Mouse (Mus musculus) hindbrain, embryonic 12.5 days (tissue): ENCODE measurements at regions not wholly inside any gene's neighbourhood (a gene's known extent, or its start where the extent isn't known, plus 50 kb on each side); places are given as distances from the start of the nearest gene placed in this dataset.

ENCODE experiments used
- ATAC-seq: fragments of 200-750 bp; cut with Nextera tagmentation; 2 replicates; pipeline ENCODE4 v1.8.0; 2017; ENCODE audit warnings: moderate TSS enrichment; ENCODE audit not compliant: low FRiP score
- H3K27ac ChIP-seq: fragments of 300-500 bp; sonication (generic); 2 replicates; pipeline ENCODE4 v1.5.1; 2016; ENCODE audit warnings: mild to moderate bottlenecking
- H3K27me3 ChIP-seq: fragments of 300-500 bp; sonication (generic); 2 replicates; pipeline ENCODE4 v1.6.1; 2016; ENCODE audit warnings: mild to moderate bottlenecking
- H3K36me3 ChIP-seq: fragments of 300-500 bp; sonication (generic); 2 replicates; pipeline ENCODE4 v1.6.1; 2016; ENCODE audit warnings: mild to moderate bottlenecking
- H3K4me1 ChIP-seq: fragments of 300-500 bp; sonication (generic); 2 replicates; pipeline ENCODE4 v1.6.1; 2016
- H3K4me2 ChIP-seq: fragments of 300-500 bp; sonication (generic); replicated peaks from 2 replicates; pipeline ENCODE4 v1.6.1; 2016; ENCODE audit warnings: mild to moderate bottlenecking
- H3K4me3 ChIP-seq: fragments of 300-500 bp; sonication (generic); 2 replicates; pipeline ENCODE4 v1.5.1; 2016; ENCODE audit warnings: mild to moderate bottlenecking
- H3K9ac ChIP-seq: fragments of 300-500 bp; sonication (generic); 2 replicates; pipeline ENCODE4 v1.6.1; 2016; ENCODE audit warnings: mild to moderate bottlenecking, moderate library complexity
- H3K9me3 ChIP-seq: fragments of 300-500 bp; sonication (generic); replicated peaks from 2 replicates; pipeline ENCODE4 v1.6.1; 2016; ENCODE audit warnings: mild to moderate bottlenecking
- WGBS: fragments of 180-500 bp; shearing (Covaris S2); methylation state at CpG from one replicate; pipeline ENCODE4 v1.1.7; 2016; 5-methylcytosine and 5-hydroxymethylcytosine counted together

DNA sequence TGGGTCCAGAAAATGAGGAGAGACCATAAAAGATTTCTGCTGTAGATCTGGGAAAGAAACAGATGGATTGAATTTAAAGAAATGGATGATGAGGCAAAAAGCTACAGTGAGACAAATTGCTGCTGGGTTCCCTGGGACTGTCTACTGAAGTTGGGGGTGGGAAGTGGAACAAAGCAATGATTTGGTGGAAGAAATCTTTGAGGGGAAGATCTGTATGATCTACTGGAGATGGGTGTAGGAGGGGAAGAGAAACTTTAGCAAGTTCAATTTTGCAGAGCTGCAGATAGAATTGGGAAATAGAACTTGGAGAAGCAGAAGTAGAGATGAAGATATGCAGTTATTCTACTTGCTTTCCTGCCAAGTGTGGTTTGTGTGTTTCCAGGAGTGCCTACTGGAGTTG, 5478.8 kb downstream of the 9330182O14Rik start:
- H3K36me3 ChIP-seq, result no peaks in the 10 kb centered on the region
- no peak overlapping the region for H3K4me2 ChIP-seq
- H3K9me3 ChIP-seq, result no peaks in the 10 kb centered on the region
- H3K4me3 ChIP-seq, result no peak overlapping the region
- no peaks in the 10 kb centered on the region for H3K4me1 ChIP-seq
- ATAC-seq, result no peak
- H3K9ac ChIP-seq, result no peak overlapping the region
- H3K27me3 ChIP-seq, result no peaks in the 10 kb centered on the region
- no peak overlapping the region for H3K27ac ChIP-seq

DNA sequence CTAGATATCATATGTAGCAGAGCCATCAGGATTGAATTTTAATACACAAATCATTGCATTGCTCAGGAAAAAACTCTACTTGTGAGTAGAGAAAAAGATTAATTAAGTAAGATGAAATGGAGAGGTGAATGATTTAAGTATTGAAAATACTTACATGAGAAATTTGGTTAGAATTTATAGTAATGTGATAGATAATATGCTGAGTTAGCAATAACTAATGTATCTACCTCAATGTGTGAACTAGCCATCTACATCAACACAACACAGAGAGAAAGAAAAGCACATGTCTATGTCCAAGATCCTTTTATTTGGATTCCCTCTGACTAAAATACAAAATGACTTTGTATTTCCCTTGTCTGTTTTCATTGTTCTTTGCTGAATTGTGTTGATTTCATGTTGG, 5512.1 kb downstream of the 9330182O14Rik start:
- no peaks in the 10 kb centered on the region for H3K9me3 ChIP-seq
- H3K4me2 ChIP-seq, result no peak overlapping the region
- no peaks in the 10 kb centered on the region for H3K36me3 ChIP-seq
- no peak for ATAC-seq
- no peaks in the 10 kb centered on the region for H3K27me3 ChIP-seq
- H3K4me1 ChIP-seq, result no peaks in the 10 kb centered on the region
- H3K4me3 ChIP-seq, result no peak overlapping the region
- no peak overlapping the region for H3K27ac ChIP-seq
- H3K9ac ChIP-seq, result no peak overlapping the region

- Histone ChIP-seq H3K4me1 (no peaks in the 10 kb centered on the region), H3K4me3 (no peak overlapping the region), H3K36me3 (no peaks in the 10 kb centered on the region), H3K4me2 (no peak overlapping the region), H3K9me3 (no peaks in the 10 kb centered on the region), H3K27me3 (no peaks in the 10 kb centered on the region), H3K27ac (no peak overlapping the region), H3K9ac (no peak overlapping the region)
- WGBS, result 78% methylated on average over 3 of the region's 3 CpGs
- no peak for ATAC-seq
These were observed 5529.4 kb downstream of the 9330182O14Rik start for GRCm38 (mm10) chr15:45663601-45664000.

DNA sequence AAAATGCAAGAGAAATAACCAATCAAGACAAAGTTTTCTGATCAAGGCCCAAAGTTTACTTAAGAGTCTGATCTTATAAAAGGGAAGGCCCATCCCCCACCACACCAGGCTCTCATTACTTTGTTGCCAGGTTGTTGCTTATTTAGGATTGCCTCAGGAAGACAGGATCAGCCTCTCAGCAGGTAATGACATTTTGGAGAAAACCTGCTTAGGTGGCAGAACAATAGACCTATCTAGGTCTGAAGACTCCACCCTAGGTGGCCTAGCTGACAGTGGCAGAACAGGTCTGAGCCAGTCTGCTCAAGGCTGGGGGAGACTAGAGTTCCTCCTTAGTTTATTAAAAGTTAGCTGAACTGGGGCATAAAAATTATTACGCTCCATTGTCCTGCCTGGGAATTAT, 5555.3 kb downstream of the 9330182O14Rik start:
- no peak overlapping the region for H3K27ac ChIP-seq
- WGBS, result 96% methylated on average over 1 of the region's 1 CpGs

DNA sequence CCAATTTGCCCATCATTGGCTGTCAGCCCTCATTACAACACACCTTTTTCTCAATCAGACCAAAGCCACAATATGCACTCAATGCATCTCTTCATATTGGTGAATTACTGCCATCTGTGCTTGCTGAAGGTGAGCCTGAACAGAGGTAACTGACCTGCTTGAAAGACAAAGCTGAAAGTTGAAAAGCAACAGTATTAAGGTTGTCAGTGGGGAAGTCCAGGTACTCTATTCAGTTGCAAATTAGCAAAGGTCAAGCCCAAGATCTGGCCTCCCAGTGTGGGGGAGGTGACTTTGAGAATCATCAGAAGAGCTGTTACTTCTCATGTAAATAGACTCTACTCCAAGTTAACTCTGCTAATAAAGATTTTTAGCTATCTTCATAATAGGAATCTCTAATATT, 5555.9 kb downstream of the 9330182O14Rik start:
- Histone ChIP-seq H3K27me3 (no peaks in the 10 kb centered on the region), H3K9me3 (peaks cover 10% of the 10 kb centered on the region; the same call in 1 of the 2 replicates), H3K36me3 (no peaks in the 10 kb centered on the region), H3K4me3 (no peak overlapping the region), H3K27ac (no peak overlapping the region), H3K9ac (no peak overlapping the region), H3K4me1 (no peaks in the 10 kb centered on the region), H3K4me2 (no peak overlapping the region)
- no peak for ATAC-seq

More for the DNA sequence above, 5555.3 kb downstream of the 9330182O14Rik start:
- Histone ChIP-seq H3K36me3 (no peaks in the 10 kb centered on the region), H3K9ac (no peak overlapping the region), H3K4me2 (no peak overlapping the region), H3K9me3 (peaks cover 10% of the 10 kb centered on the region; the same call in 1 of the 2 replicates), H3K4me1 (no peaks in the 10 kb centered on the region), H3K4me3 (no peak overlapping the region), H3K27me3 (no peaks in the 10 kb centered on the region)
- ATAC-seq, result no peak

- peak; percentile 80 for ATAC-seq
- WGBS, result 33% methylated on average over 2 of the region's 2 CpGs
- H3K9me3 ChIP-seq, result no peaks in the 10 kb centered on the region
These were observed 5576.9 kb downstream of the 9330182O14Rik start for GRCm38 (mm10) chr15:45711109-45711508.

DNA sequence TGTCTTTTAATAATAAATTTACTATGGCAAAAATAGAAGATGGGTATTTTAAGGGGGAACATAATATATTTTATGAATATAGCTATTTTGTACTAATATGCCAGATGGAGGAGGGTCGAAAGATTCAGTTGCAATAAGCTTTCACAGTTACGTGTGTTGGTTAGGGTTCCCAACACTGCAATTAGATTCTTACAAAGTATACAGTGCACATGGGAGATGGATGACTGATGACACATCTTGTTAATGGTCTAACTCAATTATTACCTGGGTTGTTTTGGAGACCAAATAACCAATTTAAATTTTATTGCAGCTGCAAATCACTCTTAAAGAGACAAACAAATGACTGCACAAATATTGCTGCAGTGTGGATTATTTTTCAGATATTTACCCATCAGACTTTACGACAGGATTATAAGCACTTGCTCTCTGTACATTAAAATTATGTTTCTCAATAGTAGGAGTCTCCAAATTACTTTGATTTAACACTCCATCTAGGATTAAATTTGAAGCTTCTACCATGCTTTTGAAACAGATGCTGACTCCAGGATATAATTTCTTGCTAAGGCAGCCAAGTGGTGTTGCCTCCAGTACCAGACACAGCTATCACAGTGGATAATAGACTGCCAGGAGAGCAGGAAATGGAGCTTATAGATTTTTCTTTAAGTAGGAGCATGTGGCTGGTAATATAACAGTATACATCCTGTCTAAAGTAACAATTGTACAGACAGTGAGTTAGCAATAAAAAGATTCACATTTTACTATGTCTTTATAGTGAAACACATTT, 5596.4 kb downstream of the 9330182O14Rik start:
- Histone ChIP-seq H3K27me3 (no peaks in the 10 kb centered on the region), H3K4me2 (no peak overlapping the region), H3K4me1 (no peaks in the 10 kb centered on the region), H3K4me3 (no peak overlapping the region), H3K27ac (no peak overlapping the region), H3K9ac (no peak overlapping the region), H3K9me3 (no peaks in the 10 kb centered on the region), H3K36me3 (no peaks in the 10 kb centered on the region)
- no peak for ATAC-seq
- WGBS, result 80% methylated on average over 3 of the region's 3 CpGs

More at GRCm38 (mm10) chr15:45711109-45711508, 5576.9 kb downstream of the 9330182O14Rik start:
- no peak overlapping the region for H3K27ac ChIP-seq
- H3K4me3 ChIP-seq, result no peak overlapping the region
- no peak overlapping the region for H3K9ac ChIP-seq
- H3K4me1 ChIP-seq, result no peaks in the 10 kb centered on the region
- no peaks in the 10 kb centered on the region for H3K36me3 ChIP-seq
- H3K4me2 ChIP-seq, result no peak overlapping the region
- no peaks in the 10 kb centered on the region for H3K27me3 ChIP-seq

- H3K9ac ChIP-seq, result no peak overlapping the region
- no peak overlapping the region for H3K4me2 ChIP-seq
- no peaks in the 10 kb centered on the region for H3K36me3 ChIP-seq
- ATAC-seq, result no peak
- WGBS, result 70% methylated on average over 2 of the region's 2 CpGs
- H3K9me3 ChIP-seq, result no peaks in the 10 kb centered on the region
- no peaks in the 10 kb centered on the region for H3K4me1 ChIP-seq
- no peaks in the 10 kb centered on the region for H3K27me3 ChIP-seq
- no peak overlapping the region for H3K27ac ChIP-seq
- no peak overlapping the region for H3K4me3 ChIP-seq
These were observed 5629.1 kb downstream of the 9330182O14Rik start for GRCm38 (mm10) chr15:45763225-45763624.
